Mouse (Mus musculus) inflammation-experienced regulatory T-cells, adult 16 weeks (primary cell): Measurements from ENCODE around the gene Rnf7. TPM values are rescaled to one million over a fixed set of nuclear protein-coding genes. Genes with fewer than 3 reads are reported as not detected.

Source experiments
- polyA plus RNA-seq: library from polyadenylated mRNA; unstranded; fragments of 100-300 nt; shearing (Covaris generic); gene quantifications from one replicate; pipeline ENCODE4 v1.2.1, GENCODE M21; 2017

Gene Rnf7
- polyA plus RNA-seq: 98.8 TPM

DNA sequence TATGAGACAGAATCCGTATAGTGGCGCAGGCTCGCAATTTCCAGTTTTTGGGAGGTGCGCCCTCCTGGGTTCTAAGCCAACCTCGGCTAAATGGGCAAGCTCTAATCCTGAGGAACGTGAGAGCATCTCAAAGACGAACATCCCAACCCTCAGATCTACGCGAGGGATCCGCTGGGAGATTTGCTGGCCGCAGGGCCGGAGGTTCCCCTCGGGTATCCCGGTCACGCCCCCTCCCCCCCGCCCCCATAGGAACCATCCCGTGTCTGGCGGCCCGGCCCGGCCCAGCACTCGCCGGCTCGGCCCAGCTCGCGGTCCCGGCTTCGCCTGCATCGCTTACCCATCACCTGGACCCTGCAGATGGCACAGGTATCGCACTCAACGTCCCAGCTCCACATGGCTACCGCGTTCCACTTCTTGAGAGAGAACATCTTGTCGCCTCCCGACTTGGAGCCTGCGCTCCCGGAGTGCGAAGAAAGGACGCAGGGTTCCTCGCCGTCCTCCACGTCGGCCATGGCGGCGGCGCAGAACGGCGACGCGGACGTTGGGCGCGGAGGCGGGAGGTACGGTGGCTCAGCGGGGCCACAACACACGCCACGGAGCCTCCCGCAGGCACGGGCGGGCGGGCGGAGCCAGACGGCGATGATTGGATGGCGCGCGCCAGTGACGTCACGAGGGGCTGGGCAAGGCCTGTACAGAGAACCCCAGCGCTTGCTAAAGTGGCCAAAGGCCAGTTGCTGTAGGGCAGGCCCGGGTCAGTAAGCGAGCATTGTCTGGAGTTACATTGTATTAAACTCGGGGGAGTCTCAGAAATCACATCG, at the start of gene Rnf7:
Rnf7 (minus strand) TSS at position 605 of the 818 bp plus-strand sequence.

DNA sequence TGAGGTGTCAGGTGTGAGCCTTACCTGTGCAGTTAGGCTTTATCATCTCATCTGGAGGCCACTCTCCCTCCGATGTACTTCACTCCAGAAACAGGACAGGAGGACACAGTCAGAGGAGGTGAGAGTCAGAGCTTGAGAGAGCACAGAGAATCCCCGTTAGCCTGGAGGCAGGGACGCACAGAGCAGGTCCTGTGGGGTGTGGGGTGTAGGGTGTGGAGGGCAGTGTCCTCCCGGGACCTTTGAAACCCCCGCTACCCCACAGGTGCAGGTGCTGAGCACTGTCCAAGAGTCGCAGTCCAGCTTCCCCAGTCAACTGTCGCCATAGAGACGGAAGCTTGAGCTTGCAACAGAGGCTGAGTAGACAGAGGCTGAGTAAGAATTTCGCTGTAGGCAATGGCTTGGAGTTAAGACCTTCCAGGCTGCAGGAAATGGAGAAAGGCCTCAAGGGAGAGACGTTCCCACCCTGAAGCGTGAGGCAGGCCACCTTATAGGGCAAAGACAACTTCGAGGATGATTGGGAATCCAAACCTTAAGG, 46.6 kb upstream of the Rnf7 start, which contains the start of gene Gm28729:
Gm28729 (minus strand) TSS at position 293 of the 535 bp plus-strand sequence.

Other genes with a start within 250 kb of the Rnf7 start
- gene Atp1b3, start 114.2 kb downstream of the Rnf7 start, polyA plus RNA-seq: 589 TPM
- not detected for gene Gm28729, start 46.6 kb upstream of the Rnf7 start, polyA plus RNA-seq
- 45.6 TPM for gene Rasa2, start 152.9 kb upstream of the Rnf7 start, polyA plus RNA-seq